Mouse (Mus musculus) liver, adult 2 months (tissue): ENCODE data around the gene Cdk11b. TPM values are rescaled to one million over a fixed set of nuclear protein-coding genes. Genes with fewer than 3 reads are reported as not detected.
A peak's percentile ranks its signal among the peaks of the same experiment; 100 is the strongest.

Experiments
- DNase-seq: peaks from one replicate; pipeline ENCODE4 v3.0.0-alpha.2; 2011; ENCODE audit warnings: low read depth, low spot score; ENCODE audit errors: extremely low read depth
- H3K27ac ChIP-seq: fragments of 200-500 bp; replicated peaks from 2 replicates; pipeline ENCODE4 v1.5.1; 2012; ENCODE audit warnings: low read depth, mild to moderate bottlenecking, control low read depth, inconsistent platforms, low read length; ENCODE audit not compliant: insufficient read depth
- H3K27me3 ChIP-seq: fragments of 200-500 bp; 2 replicates; pipeline ENCODE4 v1.6.1; 2012; ENCODE audit warnings: mild to moderate bottlenecking, moderate library complexity, low read length, inconsistent platforms; ENCODE audit not compliant: control insufficient read depth, insufficient read depth
- H3K36me3 ChIP-seq: fragments of 200-500 bp; 2 replicates; pipeline ENCODE4 v1.6.1; 2012; ENCODE audit warnings: low read length, inconsistent platforms; ENCODE audit not compliant: control insufficient read depth, insufficient read depth
- H3K4me1 ChIP-seq: fragments of 200-500 bp; 2 replicates; pipeline ENCODE4 v1.6.1; 2011; ENCODE audit warnings: low read length; ENCODE audit not compliant: control insufficient read depth, insufficient read depth
- H3K4me3 ChIP-seq: fragments of 200-500 bp; 2 replicates; pipeline ENCODE4 v1.5.1; 2011; ENCODE audit warnings: low read depth, mild to moderate bottlenecking, control low read depth, low read length, moderate library complexity; ENCODE audit not compliant: insufficient read depth
- H3K79me2 ChIP-seq: fragments of 200-500 bp; 2 replicates; pipeline ENCODE4 v1.6.1; 2012; ENCODE audit warnings: inconsistent platforms, mild to moderate bottlenecking, low read length, moderate library complexity; ENCODE audit not compliant: control insufficient read depth, insufficient read depth
- H3K9ac ChIP-seq: fragments of 200-500 bp; 2 replicates; pipeline ENCODE4 v1.6.1; 2012; ENCODE audit warnings: low read depth, mild to moderate bottlenecking, control low read depth, inconsistent platforms, low read length
- CTCF ChIP-seq: fragments of 200-500 bp; IDR thresholded peaks from 2 replicates; pipeline ENCODE4 v1.5.1; 2011; ENCODE audit warnings: low read depth, low read length, control low read depth
- POLR2A ChIP-seq: fragments of 200-500 bp; IDR thresholded peaks from 2 replicates; pipeline ENCODE4 v1.6.1; 2011; ENCODE audit warnings: low read length, control low read depth; ENCODE audit not compliant: insufficient read depth; ENCODE audit errors: extremely low read depth
- WGBS: fragments of 180-500 bp; shearing (Covaris S2); methylation state at CpG from one replicate; pipeline ENCODE4 v1.1.7; 2018; 5-methylcytosine and 5-hydroxymethylcytosine counted together
- polyA plus RNA-seq: library from polyadenylated mRNA; depleted of rRNA; stranded (reverse); fragments of >200 nt; gene quantifications from 2 replicates; pipeline ENCODE4 v1.2.3, GENCODE M21; 2012
- total RNA-seq: library from RNA; depleted of rRNA; stranded (reverse); fragments of >200 nt; gene quantifications from 2 replicates; pipeline ENCODE4 v1.2.3, GENCODE M21; 2014

Gene Cdk11b
- total and polyA plus RNA-seq, 2 experiments: 10.6 to 11.2 TPM

DNA sequence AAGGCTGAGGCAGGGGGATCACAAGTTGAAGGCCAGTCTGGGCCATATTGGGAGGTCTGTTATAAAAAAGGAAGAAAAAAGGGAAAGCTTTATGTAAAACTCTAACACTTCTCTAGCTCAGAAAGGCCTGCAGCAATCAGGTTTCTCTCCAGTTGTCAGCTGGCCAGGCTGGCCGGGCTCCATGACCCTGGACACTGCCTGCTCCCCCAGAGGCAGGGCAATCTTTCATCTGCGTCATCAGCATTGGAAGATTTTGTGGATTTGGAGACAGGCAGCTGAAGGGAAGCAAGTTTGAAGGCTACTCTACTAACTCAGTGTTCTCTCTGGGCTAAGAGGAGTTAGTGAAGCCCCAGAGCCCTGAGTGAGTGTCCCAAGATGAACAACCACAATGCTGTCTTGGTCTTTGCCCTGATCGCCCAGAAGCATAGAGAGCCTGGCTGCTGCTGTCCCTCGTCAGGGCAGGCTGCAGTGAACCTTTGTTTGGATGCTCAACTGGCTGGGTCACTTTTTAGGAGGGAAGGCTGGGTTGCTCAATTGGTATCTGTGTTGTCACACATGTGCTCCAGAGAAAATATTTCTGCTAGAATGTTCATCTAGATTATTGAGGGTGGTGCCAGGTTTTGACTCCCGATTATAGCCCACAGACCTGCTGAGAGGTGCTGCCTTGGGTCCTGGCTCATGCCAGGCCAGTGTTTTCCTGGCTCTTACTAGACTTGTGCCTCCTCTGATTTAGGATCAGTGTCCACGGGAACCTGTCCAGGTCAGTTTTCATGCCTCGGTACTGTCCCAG is 46.1 kb upstream of the Cdk11b start:
- TF ChIP-seq POLR2A (no peak), CTCF (no peak)
- H3K27ac ChIP-seq: peak overlapping the region; percentile 89

GRCm38 (mm10) chr4:155580420-155580819 is 44.2 kb upstream of the Cdk11b start:
- H3K27me3 ChIP-seq: no peaks in the 10 kb centered on the region
- H3K4me3 ChIP-seq: no peak overlapping the region
- no peak overlapping the region for H3K9ac ChIP-seq
- TF ChIP-seq POLR2A (no peak), CTCF (peak; percentile 72)
- 58% methylated on average over 1 of the region's 1 CpGs for WGBS
- peaks cover 35% of the 10 kb centered on the region for H3K36me3 ChIP-seq
- peaks cover 24% of the 10 kb centered on the region for H3K4me1 ChIP-seq
- no peak for DNase-seq
- H3K79me2 ChIP-seq: peaks cover 4% of the 10 kb centered on the region; the same call in 1 of the 2 replicates
- no peak overlapping the region for H3K27ac ChIP-seq

More for the DNA sequence above, 46.1 kb upstream of the Cdk11b start:
- Histone ChIP-seq H3K79me2 (peaks cover 11% of the 10 kb centered on the region; the same call in 1 of the 2 replicates), H3K4me3 (no peak overlapping the region), H3K27me3 (no peaks in the 10 kb centered on the region), H3K36me3 (peaks cover 18% of the 10 kb centered on the region), H3K4me1 (peaks cover 35% of the 10 kb centered on the region), H3K9ac (peak overlapping the region; percentile 39)
- peak; percentile 91 for DNase-seq
- WGBS: 18% methylated on average over 7 of the region's 7 CpGs

- TF ChIP-seq CTCF (no peak), POLR2A (no peak)
- H3K4me3 ChIP-seq: no peak overlapping the region
- peaks cover 47% of the 10 kb centered on the region for H3K36me3 ChIP-seq
- no peaks in the 10 kb centered on the region for H3K27me3 ChIP-seq
- DNase-seq: peak; percentile 52
- no peak overlapping the region for H3K27ac ChIP-seq
- WGBS: 70% methylated on average over 6 of the region's 6 CpGs
- peaks cover 4% of the 10 kb centered on the region; the same call in 1 of the 2 replicates for H3K79me2 ChIP-seq
- peaks cover 19% of the 10 kb centered on the region for H3K4me1 ChIP-seq
- no peak overlapping the region for H3K9ac ChIP-seq
These were observed 42.3 kb upstream of the Cdk11b start for GRCm38 (mm10) chr4:155582279-155582905.

DNA sequence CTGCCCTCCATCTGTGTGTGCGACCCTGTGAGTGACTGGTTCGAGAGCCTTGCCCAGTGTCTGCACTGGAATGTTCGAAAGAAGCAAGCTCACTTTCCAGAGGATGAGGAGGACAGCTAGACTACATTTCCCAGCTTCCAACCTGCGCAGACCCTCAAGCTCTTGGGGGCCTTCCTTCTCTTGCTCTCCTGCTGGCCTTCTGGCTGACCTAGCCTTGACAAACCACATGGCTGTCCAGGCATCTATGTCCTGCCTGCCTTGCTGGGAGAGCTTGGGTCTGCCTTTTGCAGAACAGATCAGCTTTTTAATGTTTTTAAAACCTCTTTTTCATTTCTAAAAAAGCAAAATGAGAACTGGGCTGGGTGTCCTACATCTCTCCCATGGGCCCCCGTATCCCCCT is 35.3 kb upstream of the Cdk11b start:
- 97% methylated on average over 5 of the region's 5 CpGs for WGBS
- TF ChIP-seq POLR2A: no peak
- no peak for TF ChIP-seq CTCF
- H3K36me3 ChIP-seq: peaks cover 44% of the 10 kb centered on the region

DNA sequence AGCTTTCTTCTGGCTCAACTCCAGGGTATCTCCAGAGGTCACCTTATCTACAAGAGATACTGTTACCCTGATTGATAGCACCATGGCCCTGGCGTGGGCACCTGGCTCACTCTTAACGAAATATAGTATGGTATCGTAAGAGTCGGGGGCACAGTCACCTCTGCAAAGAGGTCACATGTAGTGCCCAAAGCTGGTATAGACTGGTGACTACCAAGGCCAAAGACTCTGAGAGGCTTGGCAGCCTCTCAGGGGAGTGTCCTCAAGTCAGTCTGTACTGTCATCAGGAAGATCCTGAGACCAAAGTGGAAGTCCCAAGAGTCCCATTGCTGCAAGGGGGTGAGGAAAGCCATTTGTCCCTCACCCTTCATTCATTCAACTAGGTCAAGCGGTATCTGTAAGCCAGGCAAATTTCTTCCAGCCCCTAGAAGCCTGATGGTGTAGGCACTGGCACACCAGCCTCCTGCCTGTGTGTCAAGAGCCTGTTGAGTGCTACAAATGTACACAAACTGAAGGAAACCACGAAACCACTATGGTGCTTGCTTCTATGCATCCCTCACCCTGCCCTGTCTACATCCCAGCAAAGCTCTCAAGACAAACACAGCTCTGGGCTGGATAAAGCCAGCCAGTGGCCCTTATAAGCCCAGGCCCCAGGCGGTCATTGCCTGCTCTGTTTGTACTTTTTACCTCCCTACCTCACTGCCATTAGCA is 33.5 kb upstream of the Cdk11b start:
- TF ChIP-seq POLR2A (no peak), CTCF (no peak)
- no peaks in the 10 kb centered on the region for H3K27me3 ChIP-seq
- no peak overlapping the region for H3K27ac ChIP-seq
- no peak overlapping the region for H3K4me3 ChIP-seq
- peak; percentile 36 for DNase-seq
- peaks cover 3% of the 10 kb centered on the region for H3K4me1 ChIP-seq
- H3K9ac ChIP-seq: no peak overlapping the region
- 80% methylated on average over 7 of the region's 7 CpGs for WGBS
- peaks cover 32% of the 10 kb centered on the region for H3K36me3 ChIP-seq
- no peaks in the 10 kb centered on the region for H3K79me2 ChIP-seq

More for the DNA sequence above, 35.3 kb upstream of the Cdk11b start:
- no peak for DNase-seq
- Histone ChIP-seq H3K79me2 (no peaks in the 10 kb centered on the region), H3K4me1 (peaks cover 3% of the 10 kb centered on the region), H3K4me3 (no peak overlapping the region), H3K27ac (no peak overlapping the region), H3K27me3 (no peaks in the 10 kb centered on the region), H3K9ac (no peak overlapping the region)
